In genomic region chr15:81666957-81667356, GRCm38 (mm10) we compare ENCODE assay signal across 14 mouse cellular contexts. TPM values are rescaled to one million over a fixed set of nuclear protein-coding genes. Genes with fewer than 3 reads are reported as not detected.
DNase-seq lines count a peak whose midpoint lies in the region; ATAC-seq and TF ChIP-seq lines count a peak whose summit lies in the region.
"Had no signal": no experiment of that assay in that cellular context is flagged by ENCODE, and none has a peak within 500 bp of the region (broad histone marks: within the 10 kb centered on the region; RNA-seq: fewer than 3 reads in every experiment).

No protein-coding gene starts in this region.

- peak; percentile 32; the same call in 1 of the 2 replicates for TF ChIP-seq CTCF in intestine, postnatal 0 days (IDR thresholded peaks at IDR 0.05; ENCODE audit: low read depth)

- H3K4me2 ChIP-seq in intestine, postnatal 0 days (replicated peaks; ENCODE audit: low read depth) = no peak overlapping the region
- H3K4me2 ChIP-seq in intestine, embryonic 15.5 days (replicated peaks) = no peak overlapping the region
- H3K4me2 ChIP-seq: hindbrain, embryonic 15.5 days; stomach, embryonic 15.5 days had no signal

- 88% methylated on average over 10 of the region's 10 CpGs for WGBS in intestine, postnatal 0 days
- 88% methylated on average over 10 of the region's 10 CpGs for WGBS in intestine, embryonic 15.5 days

- H3K4me1 ChIP-seq in intestine, postnatal 0 days (replicated peaks; ENCODE audit: control insufficient read depth, insufficient read depth, low read length) = no peaks in the 10 kb centered on the region
- no peaks in the 10 kb centered on the region for H3K4me1 ChIP-seq in intestine, embryonic 15.5 days (replicated peaks)

- ATAC-seq in intestine, postnatal 0 days = no peak
- ATAC-seq in intestine, embryonic 15.5 days = no peak
- ATAC-seq in cerebellum, adult (ENCODE audit: insufficient number of reproducible peaks, low FRiP score, low TSS enrichment) = no peak
- ATAC-seq in monocyte, adult 5-6 weeks (replicated peaks; ENCODE audit: insufficient number of reproducible peaks, low FRiP score, low TSS enrichment, poor library complexity, severe bottlenecking) = no peak

- H3K27ac ChIP-seq in intestine, postnatal 0 days (ENCODE audit: low read depth, low read length) = no peak overlapping the region
- H3K27ac ChIP-seq in intestine, embryonic 15.5 days = no peak overlapping the region
- H3K27ac ChIP-seq: heart, embryonic 10.5 days; hindbrain, embryonic 15.5 days; stomach, embryonic 15.5 days had no signal

- peaks cover 29% of the 10 kb centered on the region for H3K36me3 ChIP-seq in intestine, postnatal 0 days (ENCODE audit: control insufficient read depth, insufficient read depth)
- H3K36me3 ChIP-seq in intestine, embryonic 15.5 days = peaks cover 26% of the 10 kb centered on the region

- no peaks in the 10 kb centered on the region for H3K9me3 ChIP-seq in intestine, postnatal 0 days (ENCODE audit: control insufficient read depth)
- no peaks in the 10 kb centered on the region for H3K9me3 ChIP-seq in intestine, embryonic 15.5 days
- H3K9me3 ChIP-seq: heart, embryonic 10.5 days; hindbrain, embryonic 15.5 days; stomach, embryonic 15.5 days had no signal

- H3K9ac ChIP-seq in intestine, postnatal 0 days (ENCODE audit: low read depth, low read length) = no peak overlapping the region
- H3K9ac ChIP-seq in intestine, embryonic 15.5 days = no peak overlapping the region
- H3K9ac ChIP-seq: hindbrain, embryonic 15.5 days; stomach, embryonic 15.5 days had no signal

- peak; percentile 13 for DNase-seq in thymus, postnatal 0 days (ENCODE audit: low spot score)
- no peak for DNase-seq in thymus, adult 18-20 months
- peak; percentile 79 for DNase-seq in R1 (ENCODE audit: low read depth, low spot score)
- DNase-seq: adrenal gland, postnatal 14 days; cerebellum, postnatal 14 days; gastrocnemius, postnatal 25 days; thymus, postnatal 25 days had no signal

- no peak overlapping the region for H3K4me3 ChIP-seq in intestine, postnatal 0 days (ENCODE audit: low read depth, low read length)
- H3K4me3 ChIP-seq in intestine, embryonic 15.5 days (replicated peaks) = no peak overlapping the region
- H3K4me3 ChIP-seq: heart, embryonic 10.5 days; hindbrain, embryonic 15.5 days; stomach, embryonic 15.5 days had no signal

- H3K27me3 ChIP-seq in intestine, postnatal 0 days (replicated peaks; ENCODE audit: control insufficient read depth, insufficient read depth, low read length) = no peaks in the 10 kb centered on the region
- H3K27me3 ChIP-seq in intestine, embryonic 15.5 days (replicated peaks) = no peaks in the 10 kb centered on the region
- H3K27me3 ChIP-seq: hindbrain, embryonic 15.5 days; stomach, embryonic 15.5 days had no signal

RNA-seq across cellular contexts. Expression of gene L3mbtl2, which starts 3.3 kb away (rescaled TPM):
- 8.3 and 8.7 TPM in 2 replicates for polyA plus RNA-seq in intestine, postnatal 0 days (2015; fragmentation: Nextera tagmentation; extraction: Ambion mirVana)
- polyA plus RNA-seq in intestine, embryonic 15.5 days (2015; fragmentation: Nextera tagmentation; extraction: Ambion mirVana) = 21.5 and 22.2 TPM in 2 replicates
- polyA plus RNA-seq in thymus, postnatal 0 days (2015; fragmentation: Nextera tagmentation; extraction: Ambion mirVana) = 28.3 and 29.9 TPM in 2 replicates
- total RNA-seq in monocyte, adult 5-6 weeks (2017) = 13.0 to 31.2 TPM (median 13.7 TPM) in 3 replicates

RNA-seq across cellular contexts. Expression of gene Chadl, which starts 30.1 kb away (rescaled TPM):
- polyA plus RNA-seq in intestine, postnatal 0 days (2015; fragmentation: Nextera tagmentation; extraction: Ambion mirVana) = 1.6 TPM in 2 replicates
- 2.8 and 2.9 TPM in 2 replicates for polyA plus RNA-seq in intestine, embryonic 15.5 days (2015; fragmentation: Nextera tagmentation; extraction: Ambion mirVana)
- polyA plus RNA-seq in thymus, postnatal 0 days (2015; fragmentation: Nextera tagmentation; extraction: Ambion mirVana) = 0.31 and 0.64 TPM in 2 replicates
- total RNA-seq in monocyte, adult 5-6 weeks (2017) = 0.29 TPM in 1 of 3 replicates, not detected in the others

Comparison
In these comparisons a context has a peak if more than half of its experiments do, and no peak if none do; other contexts are left out.
1. DNase-seq: peak in thymus, postnatal 0 days (single experiment) and R1 (single experiment); none in thymus, adult 18-20 months (0 of 2).